Mouse (Mus musculus) CH12F3 (cell line): ENCODE results near the gene Slc31a1.

Experiments used
- in situ Hi-C: fragments of 300-500 bp; cut with MboI; formaldehyde crosslinking; loops from 2 replicates; pipeline ENCODE4 v1.14.3; 2020; ENCODE audit warnings: low sequenced_read_pairs

The Slc31a1 gene

GRCm38 (mm10) chr4:62398956-62399355 is 38.4 kb downstream of the Slc31a1 start:
- in situ Hi-C loops = no loop called here

DNA sequence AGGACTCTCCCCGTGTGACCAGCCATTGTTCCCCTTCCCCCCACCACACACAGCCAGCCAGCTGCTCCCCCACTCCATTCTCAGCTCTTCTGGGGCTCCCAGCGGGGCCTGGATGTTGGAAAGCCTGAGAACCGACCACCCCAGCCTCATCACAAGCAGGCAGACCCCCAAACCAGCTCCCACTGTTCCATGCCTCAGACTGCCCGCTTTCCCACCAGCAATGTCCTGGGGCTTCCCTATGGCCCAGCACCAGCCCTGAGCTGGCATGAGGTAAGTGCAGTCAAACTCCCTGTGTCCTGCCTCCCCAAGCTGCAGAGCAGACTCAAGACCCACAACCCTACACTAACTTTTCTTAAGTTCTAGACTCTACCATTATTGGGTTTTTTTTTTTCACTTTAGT is 45.6 kb downstream of the Slc31a1 start:
- in situ Hi-C loops = no loop called here

DNA sequence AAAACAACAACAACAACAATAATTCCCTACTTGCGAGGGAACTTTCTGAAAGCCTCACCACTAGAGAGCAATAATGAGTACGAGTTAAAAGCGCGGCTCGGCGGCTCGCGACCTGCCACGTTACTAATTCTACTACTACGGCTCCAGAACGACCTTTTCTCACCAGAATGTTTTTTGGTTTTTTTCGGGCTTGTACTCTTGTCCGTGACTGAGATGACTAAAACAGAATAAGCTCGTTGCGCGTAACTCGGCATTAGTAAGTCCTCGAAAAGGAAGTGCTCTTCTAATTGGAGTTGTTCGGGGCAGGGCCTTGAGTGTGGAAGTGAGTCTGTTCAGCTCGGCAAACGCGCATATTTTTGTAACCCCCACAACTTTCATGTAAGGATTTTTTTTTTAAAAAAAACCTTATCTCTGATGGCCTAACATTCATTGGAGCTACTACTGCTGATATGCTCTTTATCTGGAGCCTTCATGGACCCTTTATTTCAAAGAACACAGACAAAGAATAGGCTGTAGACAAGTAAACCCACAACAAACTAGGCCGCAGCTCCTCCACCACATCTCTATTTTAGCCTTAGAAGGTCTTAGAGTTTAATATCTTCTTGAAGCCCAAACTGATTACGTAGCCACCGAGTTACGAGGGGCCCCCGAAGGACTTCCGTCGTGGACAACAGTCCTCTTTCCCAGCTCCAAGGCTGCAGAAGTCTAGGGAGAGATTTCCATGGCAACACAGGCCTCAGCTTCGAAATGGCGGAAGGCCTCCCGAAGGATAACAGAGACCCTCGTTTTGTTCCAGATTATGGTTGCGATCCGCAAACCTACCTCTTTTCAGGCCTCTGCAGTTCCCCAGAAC is 47.4 kb downstream of the Slc31a1 start:
- in situ Hi-C loops = no loop called here

- in situ Hi-C loops = no loop called here
Observed at GRCm38 (mm10) chr4:62408601-62409282, 48.2 kb downstream of the Slc31a1 start, which contains the start of the genes Cdc26 and Prpf4. Cdc26 (minus strand) TSS chr4:62408642. Prpf4 (plus strand) TSS chr4:62408797.

- in situ Hi-C loops = no loop called here
Observed at GRCm38 (mm10) chr4:62409615-62410014, 49.1 kb downstream of the Slc31a1 start.

DNA sequence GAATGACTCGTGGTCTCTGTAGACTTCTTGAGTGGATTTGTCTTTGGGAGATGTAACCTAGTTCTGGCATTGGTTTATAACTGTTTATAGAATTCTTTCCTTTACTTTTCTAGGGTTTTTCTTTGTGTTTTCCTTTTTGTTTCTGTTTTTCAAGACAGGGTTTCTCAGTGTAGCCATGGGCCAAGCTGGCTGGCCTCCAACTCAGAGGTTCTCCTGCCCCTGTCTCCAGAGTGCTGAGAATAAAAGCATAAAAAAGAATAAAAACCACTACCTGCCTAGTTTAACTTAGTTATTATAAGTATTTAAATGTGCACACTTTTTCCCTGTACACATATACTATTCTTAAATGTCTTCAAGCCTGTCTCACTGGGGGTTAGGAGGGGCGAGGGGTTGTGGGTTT is 49.8 kb downstream of the Slc31a1 start:
- in situ Hi-C loops = no loop called here

GRCm38 (mm10) chr4:62411606-62412005 is 51.1 kb downstream of the Slc31a1 start:
- in situ Hi-C loops = no loop called here

GRCm38 (mm10) chr4:62418448-62418847 is 57.9 kb downstream of the Slc31a1 start:
- in situ Hi-C loops = no loop called here

- in situ Hi-C loops = no loop called here
Observed at GRCm38 (mm10) chr4:62419091-62419490, 58.6 kb downstream of the Slc31a1 start.

DNA sequence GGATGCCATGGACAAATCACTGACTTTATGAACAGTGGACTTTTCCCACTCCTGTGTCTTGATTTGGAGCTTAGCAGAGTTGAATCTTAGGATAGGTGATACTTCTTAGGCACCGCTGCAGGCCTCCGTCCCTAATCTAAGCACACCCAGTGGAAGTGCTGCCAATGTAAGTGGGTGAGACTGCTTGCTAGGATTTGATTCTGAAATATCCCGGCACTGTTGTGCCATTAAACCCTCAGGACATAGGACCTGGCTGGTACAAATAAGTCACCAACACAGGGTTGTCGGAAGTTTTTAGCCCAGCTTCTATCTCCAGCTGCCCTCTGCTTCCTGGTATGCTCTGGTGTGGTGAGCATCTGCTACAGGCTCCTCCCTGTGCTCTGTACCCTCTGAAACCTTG is 65.4 kb downstream of the Slc31a1 start:
- in situ Hi-C loops = no loop called here

GRCm38 (mm10) chr4:62427978-62428758 is 67.6 kb downstream of the Slc31a1 start:
- in situ Hi-C loops = no loop called here

DNA sequence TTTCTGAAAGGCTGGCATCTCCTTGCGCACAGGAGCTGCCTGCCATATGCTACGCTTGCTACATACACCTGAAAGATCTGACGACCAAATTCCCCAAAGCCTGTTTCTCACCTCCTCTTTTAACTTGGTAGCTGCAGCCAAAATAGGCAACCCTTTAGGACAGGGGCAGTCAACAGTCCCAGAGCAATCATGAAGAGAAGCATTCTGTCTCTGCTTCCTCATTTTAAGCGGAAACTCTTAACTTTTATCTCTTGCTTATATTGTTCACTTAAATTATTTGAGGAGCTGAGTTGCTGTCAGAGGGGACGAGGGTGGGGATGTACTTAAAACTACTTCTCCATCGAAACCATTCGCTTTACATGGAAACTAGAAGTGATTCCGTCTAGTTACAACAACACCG is 69.1 kb downstream of the Slc31a1 start:
- in situ Hi-C loops = no loop called here

DNA sequence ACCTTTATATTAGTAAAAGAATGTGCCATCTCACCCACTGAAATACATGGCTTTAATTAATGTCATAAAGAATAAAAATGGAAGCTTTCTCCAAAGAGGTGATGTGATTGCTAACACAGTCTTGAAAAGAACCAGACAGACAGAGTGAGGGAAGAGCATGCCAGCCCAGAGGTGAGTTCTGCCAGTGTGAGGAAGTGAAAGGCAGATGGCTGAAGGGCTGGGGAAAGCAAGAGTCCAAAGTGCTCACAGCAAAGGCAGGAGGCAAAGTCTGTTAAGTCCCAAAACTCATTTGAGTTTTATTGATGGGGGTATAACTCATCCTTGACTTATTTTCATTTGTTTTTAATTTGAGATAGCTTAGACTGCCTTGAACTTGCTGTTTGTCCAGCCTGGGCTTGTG is 70.2 kb downstream of the Slc31a1 start:
- in situ Hi-C loops = no loop called here

- in situ Hi-C loops = no loop called here
Observed at GRCm38 (mm10) chr4:62431522-62431921, 71.0 kb downstream of the Slc31a1 start.

- in situ Hi-C loops = no loop called here
Observed at GRCm38 (mm10) chr4:62433939-62434870, 73.7 kb downstream of the Slc31a1 start.

DNA sequence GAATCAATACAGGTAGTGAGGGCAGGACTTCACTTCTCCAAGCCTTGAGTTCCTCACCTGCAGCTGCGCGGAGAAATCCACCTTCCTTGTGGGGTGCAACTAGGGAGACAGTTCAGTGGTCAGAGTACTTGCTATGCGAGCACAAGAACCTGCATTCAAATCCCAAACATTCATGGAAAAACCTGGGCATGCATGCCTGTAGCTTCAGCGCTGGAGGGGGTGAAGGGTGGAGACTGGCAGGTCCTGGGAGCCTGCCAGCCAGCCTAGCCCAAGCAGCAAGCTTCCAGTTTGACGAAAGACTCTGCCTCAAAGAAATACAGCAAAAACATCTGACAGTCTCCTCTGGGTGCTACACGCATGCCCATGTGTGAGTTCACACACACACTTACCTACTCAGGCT is 74.6 kb downstream of the Slc31a1 start, which contains the start of gene Rnf183:
TSS of gene Rnf183 (minus strand) at position 172 of the 400 bp plus-strand sequence.
- in situ Hi-C loops = no loop called here

DNA sequence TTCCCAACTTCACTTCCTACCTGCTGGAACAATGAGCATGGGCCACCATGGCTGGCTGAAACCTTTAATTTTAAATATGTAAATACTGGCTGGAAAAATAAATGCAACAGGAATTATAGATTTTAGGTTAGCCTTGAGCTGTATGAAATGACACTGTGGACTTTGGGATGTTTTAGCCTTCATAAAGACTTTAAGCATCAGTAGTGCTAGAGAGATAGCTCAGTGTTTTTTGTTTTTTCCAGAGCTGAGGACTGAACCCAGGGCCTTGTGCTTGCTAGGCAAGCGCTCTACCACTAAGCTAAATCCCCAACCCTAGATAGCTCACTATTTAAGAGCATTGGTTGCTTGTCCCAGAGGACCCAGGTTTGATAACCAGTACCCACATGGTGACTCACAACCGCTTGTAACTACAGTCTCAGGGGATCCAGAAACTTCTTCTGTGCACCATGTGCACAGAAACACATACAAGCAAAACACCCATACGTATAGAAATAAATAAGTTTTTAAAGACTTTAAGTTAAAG is 76.8 kb downstream of the Slc31a1 start:
- in situ Hi-C loops = no loop called here

DNA sequence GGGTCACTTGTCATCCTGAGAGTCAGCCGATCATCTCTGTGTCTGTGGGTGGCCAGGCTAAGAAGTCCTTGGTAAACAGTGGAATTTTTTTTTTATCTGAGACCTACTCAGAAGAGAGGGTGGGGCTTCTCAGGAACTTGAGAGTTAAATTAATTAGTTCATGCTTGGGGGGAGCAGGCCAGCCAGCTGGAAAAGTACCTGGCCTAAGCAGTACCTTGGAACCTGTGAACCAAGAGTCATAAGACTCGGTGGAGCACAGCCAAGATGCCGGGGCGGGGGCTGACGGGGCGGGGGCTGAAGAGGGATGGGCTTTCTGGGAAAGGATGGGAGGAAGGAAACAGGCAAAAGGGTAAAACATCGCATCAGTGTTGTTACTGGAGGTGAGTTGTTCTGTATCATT is 77.3 kb downstream of the Slc31a1 start:
- in situ Hi-C loops = no loop called here

DNA sequence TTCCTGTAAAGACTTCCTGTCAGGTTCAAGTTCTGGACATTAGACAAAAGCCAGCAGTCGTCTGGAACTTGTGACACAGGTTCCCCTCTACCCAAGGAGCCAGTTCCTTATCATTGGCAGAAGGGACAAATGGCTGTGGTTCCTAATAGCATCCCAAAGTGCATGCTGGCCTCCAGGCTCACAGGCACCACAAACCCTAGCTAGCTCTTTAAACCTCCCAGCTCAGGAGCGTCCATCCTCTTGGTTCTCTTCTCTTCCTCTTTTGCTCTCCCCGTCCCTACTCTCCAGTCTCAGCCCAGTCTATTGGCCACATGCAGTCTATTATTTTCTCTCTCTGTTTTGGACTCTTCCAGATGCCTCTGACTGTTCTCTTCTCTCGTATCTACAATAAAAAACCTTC is 79.3 kb downstream of the Slc31a1 start:
- in situ Hi-C loops = no loop called here

DNA sequence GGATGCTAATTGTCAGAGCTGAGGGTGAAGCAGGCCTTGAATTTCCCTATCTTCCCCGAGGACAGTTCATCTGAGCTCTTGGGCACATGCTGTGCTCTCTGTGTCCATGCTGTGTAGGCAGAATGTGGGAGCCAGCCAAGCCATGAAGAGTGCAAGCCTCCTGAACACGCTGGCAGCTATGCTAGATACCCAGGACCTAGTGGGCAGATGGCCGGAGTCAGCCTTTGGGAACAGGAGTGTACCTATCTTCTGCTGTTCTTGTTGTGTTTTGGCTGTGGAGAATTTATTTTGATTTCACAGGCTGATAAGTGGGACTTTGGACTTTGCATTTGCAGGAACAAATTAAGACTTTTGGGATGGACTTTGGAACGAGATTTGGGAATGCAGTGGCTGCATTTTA is 80.0 kb downstream of the Slc31a1 start:
- in situ Hi-C loops = no loop called here
